Mouse (Mus musculus) forebrain, embryonic 15.5 days (tissue): ENCODE results near the gene Fibp. TPM values are rescaled to one million over a fixed set of nuclear protein-coding genes. Genes with fewer than 3 reads are reported as not detected.

Experiments used
- ATAC-seq: fragments of 200-750 bp; cut with Nextera tagmentation; replicated peaks from 2 replicates; pipeline ENCODE4 v1.8.0; 2017; ENCODE audit warnings: mild to moderate bottlenecking, moderate TSS enrichment, moderate library complexity
- H3K27ac ChIP-seq: fragments of 300-500 bp; sonication (generic); replicated peaks from 2 replicates; pipeline ENCODE4 v1.5.1; 2015; ENCODE audit warnings: mild to moderate bottlenecking, inconsistent platforms
- H3K27me3 ChIP-seq: fragments of 300-500 bp; sonication (generic); 2 replicates; pipeline ENCODE4 v1.6.1; 2015; ENCODE audit warnings: inconsistent platforms
- H3K36me3 ChIP-seq: fragments of 300-500 bp; sonication (generic); 2 replicates; pipeline ENCODE4 v1.6.1; 2015; ENCODE audit warnings: mild to moderate bottlenecking, inconsistent platforms
- H3K4me1 ChIP-seq: fragments of 300-500 bp; sonication (generic); 2 replicates; pipeline ENCODE4 v1.6.1; 2015; ENCODE audit warnings: inconsistent platforms
- H3K4me2 ChIP-seq: fragments of 300-500 bp; sonication (generic); replicated peaks from 2 replicates; pipeline ENCODE4 v1.6.1; 2015; ENCODE audit warnings: mild to moderate bottlenecking, inconsistent platforms
- H3K4me3 ChIP-seq: fragments of 300-500 bp; sonication (generic); 2 replicates; pipeline ENCODE4 v1.5.1; 2015; ENCODE audit warnings: mild to moderate bottlenecking, inconsistent platforms
- H3K9ac ChIP-seq: fragments of 300-500 bp; sonication (generic); replicated peaks from 2 replicates; pipeline ENCODE4 v1.6.1; 2015; ENCODE audit warnings: mild to moderate bottlenecking, inconsistent platforms
- H3K9me3 ChIP-seq: fragments of 300-500 bp; sonication (generic); 2 replicates; pipeline ENCODE4 v1.6.1; 2016; ENCODE audit warnings: inconsistent platforms
- WGBS: fragments of 180-500 bp; shearing (Covaris S2); methylation state at CpG from one replicate; pipeline ENCODE4 v1.1.7; 2015; ENCODE audit warnings: mixed read lengths; 5-methylcytosine and 5-hydroxymethylcytosine counted together
- polyA plus RNA-seq: library from polyadenylated mRNA; unstranded; fragments of >200 nt; fragmentation: Nextera tagmentation; extraction: Ambion mirVana; gene quantifications from 2 replicates; pipeline ENCODE4 v1.2.1, GENCODE M21; 2015

Gene Fibp
- polyA plus RNA-seq: 160 and 184 TPM in 2 replicates

DNA sequence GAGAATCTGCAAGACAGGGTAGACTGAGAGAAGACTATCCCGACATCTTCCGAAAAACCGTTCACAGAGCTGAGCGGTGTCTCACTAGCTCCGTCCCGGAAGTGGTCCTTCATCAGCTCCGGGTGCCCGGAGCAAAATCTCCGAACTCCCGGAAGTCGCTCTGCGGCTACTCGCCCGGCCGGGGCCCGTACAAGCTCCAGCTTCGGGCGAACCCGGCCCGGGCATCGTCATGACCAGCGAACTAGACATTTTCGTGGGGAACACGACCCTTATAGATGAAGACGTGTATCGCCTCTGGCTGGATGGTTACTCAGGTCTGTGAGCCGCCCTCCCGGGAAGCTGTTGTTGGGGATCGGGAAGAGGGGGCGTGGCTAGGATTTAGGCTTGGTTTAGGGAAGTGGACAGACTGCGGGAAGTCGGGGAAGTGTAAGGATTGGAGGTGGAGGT is at the start of gene Fibp:
Fibp (plus strand) TSS at position 151 of the 447 bp plus-strand sequence.
- H3K4me1 ChIP-seq: peaks cover 53% of the 10 kb centered on the region
- no peaks in the 10 kb centered on the region for H3K9me3 ChIP-seq
- peak within 1 kb of the TSS; percentile 82 for H3K27ac ChIP-seq
- ATAC-seq: peak; percentile 49
- H3K9ac ChIP-seq: peak within 1 kb of the TSS; percentile 75
- peak within 1 kb of the TSS; percentile 75 for H3K4me3 ChIP-seq
- 0 out of 2 replicates have a peak, but pooled peaks cover 9% of the 10 kb centered on the region for H3K27me3 ChIP-seq
- peak within 1 kb of the TSS; percentile 93 for H3K4me2 ChIP-seq
- WGBS: under 1% methylated on average over 32 of the region's 32 CpGs
- peaks cover 26% of the 10 kb centered on the region for H3K36me3 ChIP-seq

DNA sequence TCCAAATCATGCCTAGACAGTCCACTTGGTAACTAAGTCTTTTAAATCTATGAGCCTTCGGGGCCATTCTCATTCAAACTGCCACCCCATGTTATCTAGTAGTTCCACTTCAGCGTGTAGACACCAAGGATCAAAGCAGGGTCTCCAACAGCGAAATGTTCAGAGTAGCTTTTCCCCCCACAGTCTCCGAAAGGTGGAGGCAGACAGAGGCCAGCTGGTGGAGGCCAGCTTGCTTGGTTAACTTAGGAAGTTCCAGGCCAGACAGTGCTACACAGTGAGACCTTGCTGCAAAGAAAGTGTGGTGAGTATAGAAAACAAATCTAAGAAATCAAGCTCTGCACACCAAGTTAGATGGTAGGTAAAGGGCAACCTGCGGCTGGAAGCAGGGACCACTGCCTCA is 49.8 kb upstream of the Fibp start:
- Histone ChIP-seq H3K4me1 (peaks cover 15% of the 10 kb centered on the region), H3K9ac (no peak overlapping the region), H3K4me3 (no peak overlapping the region), H3K4me2 (no peak overlapping the region), H3K36me3 (no peaks in the 10 kb centered on the region), H3K27me3 (no peaks in the 10 kb centered on the region), H3K9me3 (no peaks in the 10 kb centered on the region), H3K27ac (no peak overlapping the region)
- WGBS: 91% methylated on average over 5 of the region's 5 CpGs
- ATAC-seq: no peak

DNA sequence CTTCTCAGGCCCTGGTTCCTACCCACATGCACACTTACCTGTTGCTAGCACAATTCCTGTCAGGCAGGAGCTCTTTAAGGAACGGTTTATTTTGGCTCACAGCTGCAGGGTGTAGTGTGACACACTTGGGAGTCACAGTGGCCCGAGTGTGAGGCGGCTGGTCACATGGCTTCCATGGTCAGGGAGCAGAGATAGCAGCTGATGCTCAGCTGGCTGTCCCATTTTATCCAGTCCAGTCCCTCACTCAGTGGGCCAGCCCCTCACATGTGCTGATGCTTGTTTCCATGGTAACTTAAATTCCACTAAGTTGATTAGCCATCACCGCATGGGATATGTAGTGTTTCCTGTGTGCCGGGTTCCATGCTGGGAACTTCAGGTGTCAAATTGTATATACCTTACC is 48.5 kb upstream of the Fibp start:
- WGBS: 69% methylated on average over 5 of the region's 5 CpGs
- H3K9me3 ChIP-seq: no peaks in the 10 kb centered on the region
- H3K27ac ChIP-seq: no peak overlapping the region
- H3K4me2 ChIP-seq: no peak overlapping the region
- no peaks in the 10 kb centered on the region for H3K27me3 ChIP-seq
- no peaks in the 10 kb centered on the region for H3K36me3 ChIP-seq
- H3K4me3 ChIP-seq: no peak overlapping the region
- peaks cover 10% of the 10 kb centered on the region for H3K4me1 ChIP-seq
- ATAC-seq: no peak
- no peak overlapping the region for H3K9ac ChIP-seq

- 59% methylated on average over 4 of the region's 4 CpGs for WGBS
- Histone ChIP-seq H3K4me2 (no peak overlapping the region), H3K4me1 (0 out of 2 replicates have a peak, but pooled peaks cover 1% of the 10 kb centered on the region), H3K9me3 (no peaks in the 10 kb centered on the region), H3K36me3 (no peaks in the 10 kb centered on the region), H3K27ac (no peak overlapping the region), H3K9ac (no peak overlapping the region), H3K27me3 (no peaks in the 10 kb centered on the region), H3K4me3 (no peak overlapping the region)
- ATAC-seq: no peak
These were observed 46.6 kb upstream of the Fibp start for GRCm38 (mm10) chr19:5413840-5414239.

- no peak overlapping the region for H3K27ac ChIP-seq
- no peak overlapping the region for H3K9ac ChIP-seq
- no peaks in the 10 kb centered on the region for H3K9me3 ChIP-seq
- no peak for ATAC-seq
- no peaks in the 10 kb centered on the region for H3K4me1 ChIP-seq
- no peak overlapping the region for H3K4me2 ChIP-seq
- WGBS: 58% methylated on average over 2 of the region's 2 CpGs
- no peak overlapping the region for H3K4me3 ChIP-seq
- no peaks in the 10 kb centered on the region for H3K36me3 ChIP-seq
- no peaks in the 10 kb centered on the region for H3K27me3 ChIP-seq
These were observed 45.9 kb upstream of the Fibp start for GRCm38 (mm10) chr19:5414534-5414957.

DNA sequence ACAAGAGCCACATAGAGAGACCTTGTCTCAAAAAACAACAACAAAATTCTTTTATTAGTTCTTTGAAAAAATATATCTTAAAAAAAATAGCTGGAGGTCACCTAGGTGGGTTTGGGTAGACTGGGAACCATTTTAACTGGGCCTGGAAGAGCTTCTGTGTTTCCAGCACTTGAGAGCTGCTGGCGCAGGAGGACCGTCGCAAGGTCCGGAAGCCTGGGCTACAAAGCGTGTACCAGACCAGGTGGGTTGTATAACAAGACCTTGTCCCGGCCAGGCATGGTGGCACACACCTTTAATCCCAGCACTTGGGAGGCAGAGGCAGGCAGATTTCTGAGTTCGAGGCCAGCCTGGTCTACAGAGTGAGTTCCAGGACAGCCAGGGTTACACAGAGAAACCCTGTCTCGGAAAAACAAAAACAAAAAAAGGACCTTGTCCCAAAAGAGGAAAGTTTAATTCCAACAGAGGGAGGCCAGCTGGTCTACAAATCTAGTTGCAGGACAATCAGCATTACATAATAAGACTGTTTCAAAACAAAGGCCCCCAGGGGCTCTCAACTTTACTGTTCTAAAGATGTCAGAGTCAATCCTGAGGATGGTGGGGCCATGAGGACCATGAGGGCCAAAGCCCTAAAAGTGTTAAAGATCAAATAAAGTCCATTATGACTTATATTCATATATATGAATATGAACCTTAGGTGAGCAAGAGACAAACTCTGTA is 41.5 kb upstream of the Fibp start:
- Histone ChIP-seq H3K27me3 (no peaks in the 10 kb centered on the region), H3K36me3 (peaks cover 16% of the 10 kb centered on the region), H3K9ac (no peak overlapping the region), H3K9me3 (no peaks in the 10 kb centered on the region), H3K4me1 (peaks cover 23% of the 10 kb centered on the region), H3K4me2 (no peak overlapping the region), H3K4me3 (no peak overlapping the region), H3K27ac (no peak overlapping the region)
- WGBS: 96% methylated on average over 8 of the region's 8 CpGs
- ATAC-seq: no peak

DNA sequence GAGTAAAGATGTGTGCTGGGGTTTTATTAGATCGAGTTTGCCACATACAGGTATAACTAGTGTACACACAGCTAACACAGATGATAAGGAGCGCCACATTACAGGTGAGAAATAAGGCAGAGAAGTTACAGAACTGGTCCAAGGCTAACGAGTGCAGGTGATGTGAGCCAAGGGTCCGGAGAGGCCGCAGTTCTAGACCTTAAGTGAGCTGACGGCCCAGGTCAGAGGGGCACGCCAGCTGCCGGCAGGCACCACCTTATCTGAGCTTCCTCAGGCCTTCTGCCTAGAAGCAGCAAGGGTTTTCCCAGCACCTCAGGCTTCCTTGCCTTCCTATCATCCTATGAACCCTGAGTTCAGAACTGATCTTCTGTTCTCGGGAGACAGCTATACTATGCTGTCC is 40.8 kb upstream of the Fibp start:
- Histone ChIP-seq H3K4me2 (no peak overlapping the region), H3K27me3 (no peaks in the 10 kb centered on the region), H3K9ac (no peak overlapping the region), H3K4me1 (peaks cover 25% of the 10 kb centered on the region), H3K9me3 (no peaks in the 10 kb centered on the region), H3K27ac (no peak overlapping the region), H3K36me3 (peaks cover 16% of the 10 kb centered on the region), H3K4me3 (no peak overlapping the region)
- no peak for ATAC-seq
- 90% methylated on average over 9 of the region's 9 CpGs for WGBS

GRCm38 (mm10) chr19:5420579-5420978 is 39.8 kb upstream of the Fibp start:
- Histone ChIP-seq H3K27ac (no peak overlapping the region), H3K9me3 (no peaks in the 10 kb centered on the region), H3K9ac (no peak overlapping the region), H3K4me1 (peaks cover 26% of the 10 kb centered on the region), H3K4me2 (no peak overlapping the region), H3K36me3 (peaks cover 16% of the 10 kb centered on the region), H3K27me3 (no peaks in the 10 kb centered on the region), H3K4me3 (no peak overlapping the region)
- no peak for ATAC-seq
- 96% methylated on average over 6 of the region's 6 CpGs for WGBS

DNA sequence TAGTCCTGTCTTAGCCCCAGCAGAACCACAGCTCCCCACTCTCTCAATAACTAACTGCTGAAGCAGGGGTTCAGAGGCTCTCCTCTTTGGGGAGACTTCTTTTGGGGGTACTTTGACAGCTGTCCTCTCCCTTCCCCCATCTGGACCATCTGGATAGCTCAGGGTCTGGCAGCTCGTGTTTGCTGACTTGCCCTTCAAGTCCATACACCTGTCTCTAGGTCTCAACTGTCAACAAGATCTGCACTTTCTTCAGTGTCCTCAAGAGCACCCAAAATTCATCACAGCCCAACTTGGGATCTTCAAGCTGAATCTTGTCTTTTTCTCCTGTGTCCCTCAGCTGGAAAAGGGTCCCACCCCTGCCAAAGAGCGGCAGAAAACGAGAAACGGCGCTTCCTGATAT is 38.6 kb upstream of the Fibp start:
- no peak overlapping the region for H3K27ac ChIP-seq
- H3K4me2 ChIP-seq: no peak overlapping the region
- 0 out of 2 replicates have a peak overlapping the region, but pooled peaks have one; percentile 7 for H3K9ac ChIP-seq
- no peak for ATAC-seq
- WGBS: 86% methylated on average over 5 of the region's 5 CpGs
- no peak overlapping the region for H3K4me3 ChIP-seq
- H3K27me3 ChIP-seq: no peaks in the 10 kb centered on the region
- peaks cover 16% of the 10 kb centered on the region for H3K36me3 ChIP-seq
- H3K4me1 ChIP-seq: peaks cover 38% of the 10 kb centered on the region
- H3K9me3 ChIP-seq: no peaks in the 10 kb centered on the region

DNA sequence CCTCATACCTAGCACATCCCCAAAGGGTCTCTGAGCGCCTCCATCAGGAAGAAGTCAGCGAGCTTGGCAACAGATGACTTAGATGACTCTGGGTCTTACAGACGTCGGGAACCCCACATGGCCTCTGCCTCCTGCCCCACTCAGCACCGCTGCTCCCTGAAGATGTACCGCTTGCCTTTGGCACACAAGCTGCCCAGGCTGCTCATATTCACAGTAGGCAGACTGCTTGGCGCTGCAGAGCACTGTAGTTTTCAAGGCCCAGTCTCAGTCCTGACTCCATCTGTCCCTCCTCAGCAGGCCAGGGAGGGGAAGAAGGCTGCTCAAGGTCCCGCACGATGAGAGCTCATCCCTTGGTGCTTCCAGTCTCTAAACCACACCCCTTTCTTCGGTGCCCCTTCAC is 38.1 kb upstream of the Fibp start:
- WGBS: 86% methylated on average over 10 of the region's 10 CpGs
- no peak for ATAC-seq
- H3K4me2 ChIP-seq: no peak overlapping the region
- H3K27me3 ChIP-seq: no peaks in the 10 kb centered on the region
- H3K9me3 ChIP-seq: no peaks in the 10 kb centered on the region
- H3K4me3 ChIP-seq: no peak overlapping the region
- no peak overlapping the region for H3K9ac ChIP-seq
- H3K36me3 ChIP-seq: peaks cover 20% of the 10 kb centered on the region
- peaks cover 43% of the 10 kb centered on the region for H3K4me1 ChIP-seq
- H3K27ac ChIP-seq: no peak overlapping the region

DNA sequence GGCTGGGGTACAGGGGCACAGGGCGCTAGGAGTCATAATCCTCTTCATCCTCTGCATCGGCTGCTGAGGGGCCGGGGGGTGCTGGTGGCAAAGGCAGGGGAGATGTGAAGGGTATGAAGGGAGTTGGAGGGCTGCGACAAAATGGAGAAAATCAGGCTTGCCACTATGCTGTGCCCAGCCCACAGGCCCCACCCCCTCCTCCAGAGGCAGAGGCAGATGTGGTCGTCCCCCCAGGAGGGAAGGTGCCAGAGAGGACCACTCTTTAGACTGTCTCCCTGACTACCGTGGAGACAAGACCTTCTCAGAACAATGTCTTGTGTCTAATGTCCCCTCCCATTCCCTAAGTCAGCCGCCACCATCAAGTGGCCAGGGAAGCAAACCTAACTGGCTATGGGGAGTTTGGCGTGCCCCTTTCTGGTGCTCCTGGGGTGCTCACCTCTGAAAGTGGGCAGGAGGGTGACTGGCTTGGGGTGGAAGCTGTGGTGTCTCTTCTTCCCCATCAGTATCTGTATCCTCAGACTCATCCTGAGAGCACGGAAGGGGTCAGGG is 37.4 kb upstream of the Fibp start:
- Histone ChIP-seq H3K9ac (peak overlapping the region; percentile 66; the same call in 1 of the 2 replicates), H3K27me3 (no peaks in the 10 kb centered on the region), H3K27ac (no peak overlapping the region), H3K4me1 (peaks cover 43% of the 10 kb centered on the region), H3K4me2 (peak overlapping the region; percentile 80), H3K4me3 (peak overlapping the region; percentile 81), H3K9me3 (no peaks in the 10 kb centered on the region), H3K36me3 (peaks cover 22% of the 10 kb centered on the region)
- 75% methylated on average over 9 of the region's 9 CpGs for WGBS
- ATAC-seq: no peak

- no peak for ATAC-seq
- Histone ChIP-seq H3K4me2 (peak overlapping the region; percentile 80), H3K36me3 (peaks cover 22% of the 10 kb centered on the region), H3K9ac (peak overlapping the region; percentile 66), H3K4me3 (peak overlapping the region; percentile 81), H3K4me1 (peaks cover 43% of the 10 kb centered on the region), H3K27me3 (no peaks in the 10 kb centered on the region), H3K9me3 (no peaks in the 10 kb centered on the region), H3K27ac (no peak overlapping the region)
- WGBS: 62% methylated on average over 12 of the region's 12 CpGs
These were observed 36.9 kb upstream of the Fibp start for GRCm38 (mm10) chr19:5423561-5423960.
